Mouse (Mus musculus) thymus, adult 2 months (tissue): ENCODE measurements around the gene Esr1.

ENCODE experiments used
- CTCF ChIP-seq: fragments of 200-500 bp; IDR thresholded peaks from 2 replicates; pipeline ENCODE4 v1.5.1; 2012; ENCODE audit warnings: mild to moderate bottlenecking, control low read depth, low read length, moderate library complexity, borderline replicate concordance; ENCODE audit not compliant: control insufficient read depth, poor library complexity, insufficient read depth; ENCODE audit errors: extremely low read depth
- POLR2A ChIP-seq: fragments of 200-500 bp; IDR thresholded peaks from 2 replicates; pipeline ENCODE4 v1.6.1; 2012; ENCODE audit warnings: mild to moderate bottlenecking, low read length, control low read depth, moderate library complexity; ENCODE audit not compliant: control insufficient read depth, poor library complexity, insufficient read depth; ENCODE audit errors: extremely low read depth

- no peak for TF ChIP-seq POLR2A
- no peak for TF ChIP-seq CTCF
Measured at GRCm38 (mm10) chr10:4683106-4683505, 71.7 kb downstream of the Esr1 start.
